Mouse (Mus musculus) MEL (cell line): ENCODE measurements at regions not wholly inside any gene's neighbourhood (a gene's known extent, or its start where the extent isn't known, plus 50 kb on each side); places are given as distances from the start of the nearest gene placed in this dataset.

ENCODE experiments used
- DNase-seq: peaks from one replicate; pipeline ENCODE4 v3.0.0; 2011; ENCODE audit warnings: low read depth, low spot score
- H3K27ac ChIP-seq: 2 replicates; pipeline ENCODE4 v1.5.1; 2012; ENCODE audit warnings: low read depth, mild to moderate bottlenecking, control low read depth, low read length, moderate library complexity; ENCODE audit not compliant: control insufficient read depth
- H3K27me3 ChIP-seq, 2 experiments: fragments of 150-350 bp in 1 of 2; sonication (generic) in 1 of 2; 2 replicates each; pipeline ENCODE4 v1.6.1; 2012; ENCODE audit warnings: low read length in 2 of 2, mild to moderate bottlenecking in 2 of 2, improper control_type of control experiment in 1 of 2, moderate library complexity in 1 of 2; ENCODE audit not compliant: insufficient read depth in 2 of 2, control insufficient read depth in 1 of 2
- H3K36me3 ChIP-seq, 2 experiments: 2 replicates each; pipeline ENCODE4 v1.6.1; 2012 to 2014; ENCODE audit warnings: low read length in 2 of 2, improper control_type of control experiment in 1 of 2, inconsistent platforms in 1 of 2, mild to moderate bottlenecking in 1 of 2; ENCODE audit not compliant: insufficient read depth in 2 of 2, control insufficient read depth in 1 of 2
- H3K4me1 ChIP-seq, 2 experiments: fragments of 150-350 bp in 1 of 2; sonication (generic) in 1 of 2; 2 replicates each; pipeline ENCODE4 v1.6.1; 2012; ENCODE audit warnings: low read length in 2 of 2, improper control_type of control experiment in 1 of 2, mild to moderate bottlenecking in 1 of 2; ENCODE audit not compliant: insufficient read depth in 2 of 2, control insufficient read depth in 1 of 2
- H3K4me3 ChIP-seq, 2 experiments: fragments of 150-350 bp in 1 of 2; sonication (generic) in 1 of 2; 2 replicates each; pipeline ENCODE4 v1.5.1; 2012; ENCODE audit warnings: low read depth in 2 of 2, low read length in 2 of 2, mild to moderate bottlenecking in 2 of 2, moderate library complexity in 2 of 2, control low read depth in 1 of 2, improper control_type of control experiment in 1 of 2; ENCODE audit not compliant: control insufficient read depth in 1 of 2, insufficient read depth in 1 of 2
- H3K79me2 ChIP-seq: 2 replicates; pipeline ENCODE4 v1.6.1; 2012; ENCODE audit warnings: mild to moderate bottlenecking, low read length, moderate library complexity; ENCODE audit not compliant: control insufficient read depth, poor library complexity, insufficient read depth
- H3K9ac ChIP-seq: 2 replicates; pipeline ENCODE4 v1.6.1; 2012; ENCODE audit warnings: low read depth, mild to moderate bottlenecking, control low read depth, low read length, moderate library complexity; ENCODE audit not compliant: control insufficient read depth, poor library complexity, severe bottlenecking
- H3K9me3 ChIP-seq: fragments of 150-350 bp; sonication (generic); replicated peaks from 2 replicates; pipeline ENCODE4 v1.6.1; 2012; ENCODE audit warnings: mild to moderate bottlenecking, low read length, improper control_type of control experiment, moderate library complexity; ENCODE audit not compliant: insufficient read depth
- BHLHE40 ChIP-seq: IDR thresholded peaks from 2 replicates; pipeline ENCODE4 v1.6.1; 2012; ENCODE audit warnings: low read depth, mild to moderate bottlenecking, inconsistent platforms, low read length, improper control_type of control experiment, borderline replicate concordance
- CHD2 ChIP-seq: IDR thresholded peaks from 2 replicates; pipeline ENCODE4 v1.6.1; 2011; ENCODE audit warnings: low read length, improper control_type of control experiment
- CTCF ChIP-seq, 3 experiments: IDR thresholded peaks in 2 of 3; conservative IDR thresholded peaks in 1 of 3; 2 replicates each; pipeline ENCODE4 v1.5.1; 2011 to 2012; ENCODE audit warnings: low read length in 3 of 3, low read depth in 2 of 3, mild to moderate bottlenecking in 2 of 3, improper control_type of control experiment in 1 of 3, inconsistent platforms in 1 of 3, mixed read lengths in 1 of 3, moderate library complexity in 1 of 3; ENCODE audit not compliant: control insufficient read depth in 1 of 3, insufficient read depth in 1 of 3, poor library complexity in 1 of 3, severe bottlenecking in 1 of 3
- E2F4 ChIP-seq: IDR thresholded peaks from 2 replicates; pipeline ENCODE4 v1.6.1; 2011; ENCODE audit warnings: low read depth, low read length, improper control_type of control experiment, borderline replicate concordance
- EP300 ChIP-seq, 2 experiments: IDR thresholded peaks; 2 replicates each; pipeline ENCODE4 v1.6.1; 2011; ENCODE audit warnings: improper control_type of control experiment in 2 of 2, low read length in 2 of 2, low read depth in 1 of 2, mild to moderate bottlenecking in 1 of 2
- HCFC1 ChIP-seq: IDR thresholded peaks from 2 replicates; pipeline ENCODE4 v1.6.1; 2012; ENCODE audit warnings: low read depth, mild to moderate bottlenecking, inconsistent platforms, low read length, improper control_type of control experiment, moderate library complexity
- MAX ChIP-seq: IDR thresholded peaks from 2 replicates; pipeline ENCODE4 v1.6.1; 2011; ENCODE audit warnings: low read length, improper control_type of control experiment
- MAZ ChIP-seq: IDR thresholded peaks from 2 replicates; pipeline ENCODE4 v1.6.1; 2012; ENCODE audit warnings: low read depth, mild to moderate bottlenecking, inconsistent platforms, low read length, improper control_type of control experiment
- MYB ChIP-seq: IDR thresholded peaks from 2 replicates; pipeline ENCODE4 v1.6.1; 2011; ENCODE audit warnings: mild to moderate bottlenecking, low read depth, low read length, improper control_type of control experiment
- MYC ChIP-seq: IDR thresholded peaks from 2 replicates; pipeline ENCODE4 v1.6.1; 2011; ENCODE audit warnings: low read depth, mild to moderate bottlenecking, low read length, improper control_type of control experiment, moderate library complexity
- NRF1 ChIP-seq: IDR thresholded peaks from 2 replicates; pipeline ENCODE4 v1.6.1; 2014; ENCODE audit warnings: low read depth, mild to moderate bottlenecking, inconsistent platforms, low read length, improper control_type of control experiment, moderate library complexity; ENCODE audit not compliant: poor library complexity, insufficient read depth, severe bottlenecking
- POLR2AphosphoS2 ChIP-seq: IDR thresholded peaks from 2 replicates; pipeline ENCODE4 v1.6.1; 2011; ENCODE audit warnings: low read length, improper control_type of control experiment
- RAD21 ChIP-seq: IDR thresholded peaks from 2 replicates; pipeline ENCODE4 v1.6.1; 2011; ENCODE audit warnings: mild to moderate bottlenecking, low read depth, low read length, improper control_type of control experiment
- SMC3 ChIP-seq: IDR thresholded peaks from 2 replicates; pipeline ENCODE4 v1.6.1; 2011; ENCODE audit warnings: low read depth, low read length, improper control_type of control experiment
- TBP ChIP-seq: IDR thresholded peaks from 2 replicates; pipeline ENCODE4 v1.8.0; 2011; ENCODE audit warnings: low read depth, low read length, improper control_type of control experiment
- TCF12 ChIP-seq: IDR thresholded peaks from 2 replicates; pipeline ENCODE4 v1.6.1; 2014; ENCODE audit warnings: low read depth, mild to moderate bottlenecking, inconsistent platforms, low read length, improper control_type of control experiment, moderate library complexity
- USF1 ChIP-seq: IDR thresholded peaks from 2 replicates; pipeline ENCODE4 v1.6.1; 2014; ENCODE audit warnings: low read depth, mild to moderate bottlenecking, inconsistent platforms, low read length, improper control_type of control experiment, moderate library complexity
- USF2 ChIP-seq, 2 experiments: IDR thresholded peaks; 2 replicates each; pipeline ENCODE4 v1.6.1; 2011 to 2012; ENCODE audit warnings: improper control_type of control experiment in 2 of 2, low read length in 2 of 2, borderline replicate concordance in 1 of 2, inconsistent platforms in 1 of 2, low read depth in 1 of 2, mild to moderate bottlenecking in 1 of 2; ENCODE audit not compliant: insufficient read depth in 1 of 2
- ZC3H11A ChIP-seq: IDR thresholded peaks from 2 replicates; pipeline ENCODE4 v1.6.1; 2012; ENCODE audit warnings: low read depth, mild to moderate bottlenecking, inconsistent platforms, low read length, improper control_type of control experiment
- ZMIZ1 ChIP-seq: IDR thresholded peaks from 2 replicates; pipeline ENCODE4 v1.6.1; 2012; ENCODE audit warnings: low read depth, mild to moderate bottlenecking, inconsistent platforms, low read length, improper control_type of control experiment, moderate library complexity
- ZNF384 ChIP-seq: IDR thresholded peaks from 2 replicates; pipeline ENCODE4 v1.6.1; 2012; ENCODE audit warnings: low read depth, mild to moderate bottlenecking, inconsistent platforms, low read length, improper control_type of control experiment

DNA sequence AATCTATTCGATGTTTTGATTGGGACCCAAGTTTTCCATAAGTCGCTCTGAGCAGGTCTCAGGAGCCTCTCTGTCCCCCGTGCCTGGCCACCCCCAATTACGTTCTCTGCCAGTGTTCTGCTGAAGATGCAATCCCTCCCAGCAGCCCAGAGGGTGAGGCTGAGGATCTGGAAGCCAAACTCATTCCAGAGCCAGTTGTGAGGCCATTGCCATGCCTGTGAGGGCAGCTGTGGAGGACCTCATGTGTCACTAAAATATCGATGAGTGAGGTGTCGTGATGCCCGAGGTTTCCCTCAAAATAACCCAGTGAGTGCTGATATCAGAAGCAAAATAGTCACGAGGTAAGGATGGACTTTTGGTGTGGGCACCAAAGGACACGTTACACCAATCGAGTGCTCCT lies 93.1 kb upstream of the Mvb12b start:
- no peaks in the 10 kb centered on the region for H3K9me3 ChIP-seq
- no peak overlapping the region for H3K4me3 ChIP-seq
- H3K4me1 ChIP-seq = no peaks in the 10 kb centered on the region
- no peaks in the 10 kb centered on the region for H3K27me3 ChIP-seq
- H3K36me3 ChIP-seq = no peaks in the 10 kb centered on the region
- no peak for TF ChIP-seq CHD2
- no peak for TF ChIP-seq HCFC1
- TF ChIP-seq, all 39 proteins: peak for 0
- H3K27ac ChIP-seq = no peak overlapping the region
- DNase-seq = no peak
- no peaks in the 10 kb centered on the region for H3K79me2 ChIP-seq
- H3K9ac ChIP-seq = no peak overlapping the region

DNA sequence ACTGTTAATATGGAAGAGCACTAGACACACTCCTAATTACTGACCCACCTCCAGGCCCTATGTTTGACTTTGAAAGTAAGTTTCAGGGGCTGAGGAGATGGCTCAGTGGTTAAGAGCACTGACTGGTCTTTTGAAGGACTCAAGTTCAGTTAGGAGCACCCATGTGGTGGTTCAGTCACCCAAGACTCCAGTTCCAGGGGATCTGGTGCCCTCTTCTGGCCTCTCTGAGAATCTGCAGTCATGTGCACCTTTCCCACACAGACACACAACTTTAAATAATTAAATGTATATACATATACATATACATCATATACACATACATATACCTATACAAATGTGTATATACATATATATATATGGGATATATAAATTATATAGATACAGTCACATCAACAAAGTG lies 91.5 kb upstream of the Mvb12b start:
- peak; percentile 28 for DNase-seq
- peak; percentile 29 for TF ChIP-seq SMC3
- peak; percentile 33 for TF ChIP-seq RAD21
- TF ChIP-seq USF2 (IDR thresholded peaks at IDR 0.05; ENCODE audit: borderline replicate concordance in 1 of 2, insufficient read depth in 1 of 2, low read depth in 1 of 2, low read length in 2 of 2) = no peak
- no peak for TF ChIP-seq ZNF384
- no peak for TF ChIP-seq TBP
- no peak for TF ChIP-seq E2F4
- TF ChIP-seq CTCF (IDR thresholded peaks at IDR 0.05 in 2 of 3, conservative IDR thresholded peaks at IDR 0.05 in 1 of 3; ENCODE audit: control insufficient read depth in 1 of 3, insufficient read depth in 1 of 3, low read depth in 2 of 3, low read length in 3 of 3, poor library complexity in 1 of 3, severe bottlenecking in 1 of 3) = peak; percentile 30 to 45 (median 40); a peak in 5 of 6 replicates
- no peak for TF ChIP-seq ZC3H11A
- no peak for TF ChIP-seq POLR2AphosphoS2
- no peak for TF ChIP-seq EP300 (IDR thresholded peaks at IDR 0.05; ENCODE audit: low read depth in 1 of 2, low read length in 2 of 2)
- H3K27ac ChIP-seq = no peak overlapping the region
- H3K79me2 ChIP-seq = no peaks in the 10 kb centered on the region
- H3K4me3 ChIP-seq = no peak overlapping the region
- H3K9me3 ChIP-seq = no peaks in the 10 kb centered on the region
- H3K9ac ChIP-seq = no peak overlapping the region
- H3K36me3 ChIP-seq = no peaks in the 10 kb centered on the region
- H3K4me1 ChIP-seq = no peaks in the 10 kb centered on the region
- no peaks in the 10 kb centered on the region for H3K27me3 ChIP-seq

DNA sequence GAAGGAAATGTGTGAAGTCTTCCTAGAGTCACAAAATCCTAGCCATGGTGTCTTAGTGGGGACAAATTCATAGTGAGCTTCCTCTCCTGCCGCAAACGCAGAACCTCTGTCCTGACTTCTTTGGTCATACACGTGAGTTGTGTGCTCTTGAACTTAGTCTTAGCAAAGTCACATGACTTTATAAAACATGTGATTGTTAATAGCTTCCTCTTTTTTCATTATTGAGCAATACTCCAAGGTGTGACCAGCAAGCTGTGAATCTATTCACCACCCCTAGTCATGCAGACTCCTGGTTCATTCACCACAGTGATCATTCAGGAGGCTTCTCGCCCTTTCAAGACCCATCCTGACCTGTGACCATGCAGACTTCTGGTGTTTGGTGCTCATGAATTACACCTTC lies 90.8 kb upstream of the Mvb12b start:
- Histone ChIP-seq H3K9me3 (no peaks in the 10 kb centered on the region), H3K79me2 (no peaks in the 10 kb centered on the region), H3K4me1 (no peaks in the 10 kb centered on the region), H3K9ac (no peak overlapping the region), H3K27ac (no peak overlapping the region), H3K4me3 (no peak overlapping the region), H3K36me3 (no peaks in the 10 kb centered on the region), H3K27me3 (no peaks in the 10 kb centered on the region)
- TF ChIP-seq MAZ (no peak), MAX (peak; percentile 39; the same call in 1 of the 2 replicates), MYB (no peak), TCF12 (no peak), HCFC1 (no peak), BHLHE40 (peak; percentile 34; the same call in 1 of the 2 replicates), ZMIZ1 (no peak), USF1 (peak; percentile 74), NRF1 (no peak), EP300 (IDR thresholded peaks at IDR 0.05; ENCODE audit: low read depth in 1 of 2, low read length in 2 of 2) (no peak), MYC (no peak)
- no peak for DNase-seq
